Mouse (Mus musculus) heart, adult 2 months (tissue): ENCODE results near the gene Snai3.

Experiments used
- CTCF ChIP-seq: fragments of 200-600 bp; IDR thresholded peaks from 2 replicates; pipeline ENCODE4 v1.8.1; 2022; ENCODE audit warnings: antibody characterized with exemption, mild to moderate bottlenecking, moderate library complexity
- EP300 ChIP-seq: fragments of 200-500 bp; IDR thresholded peaks from 2 replicates; pipeline ENCODE4 v1.6.1; 2011; ENCODE audit warnings: low read depth, low read length, control low read depth; ENCODE audit not compliant: insufficient read depth
- POLR2A ChIP-seq: fragments of 200-500 bp; IDR thresholded peaks from 2 replicates; pipeline ENCODE4 v1.6.1; 2011; ENCODE audit warnings: mild to moderate bottlenecking, low read depth, low read length, control low read depth; ENCODE audit not compliant: insufficient read depth

- no peak; the same call in 1 of the 2 replicates for TF ChIP-seq POLR2A
- no peak for TF ChIP-seq CTCF
- peak; percentile 80 for TF ChIP-seq EP300
Measured at GRCm38 (mm10) chr8:122452154-122452553, 8.4 kb downstream of the Snai3 start.
